In the genomic region with DNA sequence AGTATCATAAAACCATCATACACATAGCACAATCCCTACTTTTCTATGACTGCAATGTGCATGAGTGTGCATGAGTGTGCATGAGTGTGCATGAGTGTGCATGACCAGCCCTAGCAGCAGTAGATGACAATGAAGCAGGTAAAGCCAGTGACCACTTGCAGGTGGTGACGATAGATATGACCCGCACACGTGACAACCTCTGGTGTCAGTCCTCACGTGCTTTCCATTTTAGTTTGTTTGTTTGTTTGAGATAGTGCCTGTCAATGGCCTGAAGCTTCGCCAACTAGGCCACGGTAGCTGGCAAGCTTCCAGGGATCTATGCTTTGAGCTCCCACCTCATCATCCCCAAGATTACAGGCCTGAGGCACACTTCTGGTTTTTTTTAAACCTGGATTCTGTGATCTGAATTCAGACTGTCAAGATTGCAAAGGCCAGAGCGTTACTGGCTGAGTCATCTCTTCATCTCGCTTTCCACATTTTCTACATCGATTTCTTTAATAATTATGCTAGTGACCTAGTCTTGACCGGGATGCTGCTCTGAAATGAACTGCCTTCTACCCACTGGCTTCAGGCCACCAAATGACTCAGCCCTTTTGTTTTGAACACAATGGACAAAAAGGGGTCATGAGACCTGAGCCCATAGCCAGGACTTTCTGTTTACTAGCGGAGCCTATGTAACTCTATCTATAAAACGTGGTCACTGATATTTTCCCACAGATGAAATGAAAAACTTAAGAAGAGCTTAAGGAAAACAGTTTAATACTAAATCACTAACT, we compare ENCODE assay signal across 9 mouse cellular contexts.
DNase-seq lines count a peak whose midpoint lies in the region; ATAC-seq and TF ChIP-seq lines count a peak whose summit lies in the region.
"Had no signal": no experiment of that assay in that cellular context is flagged by ENCODE, and none has a peak within 500 bp of the region (broad histone marks: within the 10 kb centered on the region; RNA-seq: fewer than 3 reads in every experiment).

No protein-coding gene starts in this region.

- no peaks in the 10 kb centered on the region for H3K36me3 ChIP-seq in forebrain, embryonic 16.5 days (ENCODE audit: control insufficient read depth, insufficient read depth)
- no peaks in the 10 kb centered on the region for H3K36me3 ChIP-seq in forebrain, embryonic 11.5 days (ENCODE audit: control insufficient read depth, insufficient read depth, low read length)
- H3K36me3 ChIP-seq in lung, embryonic 14.5 days (ENCODE audit: insufficient read depth) = no peaks in the 10 kb centered on the region

- DNase-seq in forebrain, embryonic 11.5 days (ENCODE audit: low spot score) = no peak
- peak; percentile 34 for DNase-seq in lung, embryonic 14.5 days
- DNase-seq in lung, adult 18-20 months = no peak
- peak; percentile 13 for DNase-seq in cerebellum, adult 8-10 months
- DNase-seq in heart, postnatal 4 days = peak; percentile 49
- no peak for DNase-seq in right cerebral cortex, postnatal 10 days (ENCODE audit: low spot score in 2 of 2)
- no peak for DNase-seq in ovary, postnatal 10 days (ENCODE audit: low spot score)

- H3K4me3 ChIP-seq in forebrain, embryonic 16.5 days (replicated peaks; ENCODE audit: low read length) = no peak overlapping the region
- H3K4me3 ChIP-seq in forebrain, embryonic 11.5 days (ENCODE audit: low read depth, low read length) = no peak overlapping the region
- H3K4me3 ChIP-seq in lung, embryonic 14.5 days (ENCODE audit: low read depth, low read length) = no peak overlapping the region

- H3K27me3 ChIP-seq in forebrain, embryonic 16.5 days (replicated peaks; ENCODE audit: control insufficient read depth, insufficient read depth, low read length) = no peaks in the 10 kb centered on the region
- no peaks in the 10 kb centered on the region for H3K27me3 ChIP-seq in forebrain, embryonic 11.5 days (ENCODE audit: control insufficient read depth, insufficient read depth, low read length)
- H3K27me3 ChIP-seq in lung, embryonic 14.5 days (ENCODE audit: insufficient read depth, low read length) = no peaks in the 10 kb centered on the region
- H3K27me3 ChIP-seq: CH12.LX had no signal

- WGBS in forebrain, embryonic 16.5 days = 50% methylated on average over 12 of the region's 12 CpGs
- WGBS in forebrain, embryonic 11.5 days = 91% methylated on average over 12 of the region's 12 CpGs
- WGBS in lung, embryonic 14.5 days = 49% methylated on average over 12 of the region's 12 CpGs

- H3K27ac ChIP-seq in forebrain, embryonic 16.5 days (ENCODE audit: low read length) = no peak overlapping the region
- no peak overlapping the region for H3K27ac ChIP-seq in forebrain, embryonic 11.5 days (ENCODE audit: low read depth, low read length)
- H3K27ac ChIP-seq in lung, embryonic 14.5 days (ENCODE audit: low read depth) = no peak overlapping the region

- H3K9ac ChIP-seq in forebrain, embryonic 16.5 days (replicated peaks; ENCODE audit: low read depth, low read length) = no peak overlapping the region
- H3K9ac ChIP-seq in forebrain, embryonic 11.5 days (ENCODE audit: low read length) = no peak overlapping the region
- no peak overlapping the region for H3K9ac ChIP-seq in lung, embryonic 14.5 days

- no peaks in the 10 kb centered on the region for H3K9me3 ChIP-seq in forebrain, embryonic 16.5 days (ENCODE audit: control insufficient read depth, low read length)
- no peaks in the 10 kb centered on the region for H3K9me3 ChIP-seq in forebrain, embryonic 11.5 days (ENCODE audit: control insufficient read depth, low read length)
- H3K9me3 ChIP-seq in lung, embryonic 14.5 days (ENCODE audit: low read depth, low read length) = no peaks in the 10 kb centered on the region

- TF ChIP-seq CTCF in lung, embryonic 14.5 days (IDR thresholded peaks at IDR 0.05; ENCODE audit: low read depth) = no peak

- ATAC-seq in forebrain, embryonic 16.5 days = peak; percentile 31
- ATAC-seq in forebrain, embryonic 11.5 days (replicated peaks; ENCODE audit: low FRiP score) = no peak
- ATAC-seq in lung, embryonic 14.5 days (ENCODE audit: insufficient read depth) = no peak

- no peak overlapping the region for H3K4me2 ChIP-seq in forebrain, embryonic 16.5 days (ENCODE audit: low read length)
- no peak overlapping the region for H3K4me2 ChIP-seq in forebrain, embryonic 11.5 days (ENCODE audit: low read depth, low read length, severe bottlenecking)
- H3K4me2 ChIP-seq in lung, embryonic 14.5 days = no peak overlapping the region

- peaks cover 14% of the 10 kb centered on the region for H3K4me1 ChIP-seq in forebrain, embryonic 16.5 days (replicated peaks; ENCODE audit: control insufficient read depth, insufficient read depth, low read length)
- H3K4me1 ChIP-seq in forebrain, embryonic 11.5 days (replicated peaks; ENCODE audit: control insufficient read depth, insufficient read depth, low read length) = no peaks in the 10 kb centered on the region
- no peaks in the 10 kb centered on the region for H3K4me1 ChIP-seq in lung, embryonic 14.5 days (ENCODE audit: insufficient read depth)

Comparison
In these comparisons a context has a peak if more than half of its experiments do, and no peak if none do; other contexts are left out.
1. DNase-seq: peak in lung, embryonic 14.5 days (single experiment), cerebellum, adult 8-10 months (single experiment) and heart, postnatal 4 days (single experiment); none in forebrain, embryonic 11.5 days (single experiment), lung, adult 18-20 months (0 of 2), right cerebral cortex, postnatal 10 days (0 of 2) and ovary, postnatal 10 days (single experiment).